Mouse (Mus musculus) CH12.LX (cell line): ENCODE measurements around the gene Maml2. TPM values are rescaled to one million over a fixed set of nuclear protein-coding genes. Genes with fewer than 3 reads are reported as not detected.

Experiments used
- DNase-seq: peaks from one replicate; pipeline ENCODE4 v3.0.0-alpha.2; 2013; ENCODE audit errors: extremely low read depth
- H3K27ac ChIP-seq: 2 replicates; pipeline ENCODE4 v1.5.1; 2012; ENCODE audit warnings: low read depth, mild to moderate bottlenecking, control low read depth, moderate library complexity; ENCODE audit not compliant: insufficient read depth
- H3K27me3 ChIP-seq: replicated peaks from 2 replicates; pipeline ENCODE3; 2012; ENCODE audit warnings: inconsistent platforms
- H3K36me3 ChIP-seq, 2 experiments: replicated peaks in 1 of 2; 2 replicates each; pipeline versions ENCODE3 to v1.6.1; 2012; ENCODE audit warnings: inconsistent platforms in 1 of 2, low read length in 1 of 2, mild to moderate bottlenecking in 1 of 2, mixed read lengths in 1 of 2, moderate library complexity in 1 of 2; ENCODE audit not compliant: control insufficient read depth in 1 of 2, insufficient read depth in 1 of 2
- H3K4me1 ChIP-seq, 2 experiments: 2 replicates each; pipeline ENCODE4 v1.6.1; 2012; ENCODE audit warnings: inconsistent platforms in 1 of 2, moderate library complexity in 1 of 2; ENCODE audit not compliant: insufficient read depth in 2 of 2, control insufficient read depth in 1 of 2
- H3K4me2 ChIP-seq: 2 replicates; pipeline ENCODE4 v1.6.1; 2012; ENCODE audit warnings: low read depth, mild to moderate bottlenecking, control low read depth; ENCODE audit not compliant: poor library complexity, insufficient read depth, severe bottlenecking
- H3K4me3 ChIP-seq, 3 experiments: fragments of 150-350 bp in 1 of 3; sonication (generic) in 1 of 3; replicated peaks in 1 of 3; 2 replicates each; pipeline versions ENCODE3 to v1.5.1; 2011 to 2012; ENCODE audit warnings: low read depth in 2 of 3, low read length in 2 of 3, mild to moderate bottlenecking in 2 of 3, moderate library complexity in 2 of 3, control low read depth in 1 of 3, improper control_type of control experiment in 1 of 3, inconsistent platforms in 1 of 3, mixed read lengths in 1 of 3; ENCODE audit not compliant: poor library complexity in 1 of 3
- H3K79me2 ChIP-seq: replicated peaks from 2 replicates; pipeline ENCODE4 v1.6.1; 2012; ENCODE audit warnings: mild to moderate bottlenecking, moderate library complexity; ENCODE audit not compliant: control insufficient read depth, poor library complexity, insufficient read depth, severe bottlenecking; ENCODE audit errors: extremely low read depth
- H3K9ac ChIP-seq: 2 replicates; pipeline ENCODE4 v1.6.1; 2012; ENCODE audit warnings: low read depth, mild to moderate bottlenecking, control low read depth, moderate library complexity; ENCODE audit not compliant: insufficient read depth
- H3K9me3 ChIP-seq: replicated peaks from 2 replicates; pipeline ENCODE3; 2012; ENCODE audit warnings: low read length, inconsistent platforms, mixed read lengths
- BHLHE40 ChIP-seq: IDR thresholded peaks from 2 replicates; pipeline ENCODE4 v1.6.1; 2011; ENCODE audit warnings: mild to moderate bottlenecking, low read depth, low read length, improper control_type of control experiment
- CHD2 ChIP-seq: IDR thresholded peaks from 2 replicates; pipeline ENCODE4 v1.6.1; 2011; ENCODE audit warnings: low read length, improper control_type of control experiment
- ELF1 ChIP-seq: IDR thresholded peaks from 2 replicates; pipeline ENCODE4 v1.6.1; 2014; ENCODE audit warnings: low read depth, mild to moderate bottlenecking, inconsistent platforms, low read length, improper control_type of control experiment
- EP300 ChIP-seq: IDR thresholded peaks from 2 replicates; pipeline ENCODE4 v1.6.1; 2011; ENCODE audit warnings: low read length, improper control_type of control experiment
- ETS1 ChIP-seq: conservative IDR thresholded peaks from 2 replicates; pipeline ENCODE4 v1.6.1; 2012; ENCODE audit warnings: low read depth, mild to moderate bottlenecking, inconsistent platforms, low read length, improper control_type of control experiment, moderate library complexity
- IRF4 ChIP-seq: IDR thresholded peaks from 2 replicates; pipeline ENCODE4 v1.6.1; 2014; ENCODE audit warnings: low read depth, mild to moderate bottlenecking, inconsistent platforms, low read length, improper control_type of control experiment
- JUN ChIP-seq: IDR thresholded peaks from 2 replicates; pipeline ENCODE4 v1.6.1; 2011; ENCODE audit warnings: low read depth, mild to moderate bottlenecking, low read length, improper control_type of control experiment, moderate library complexity; ENCODE audit not compliant: insufficient read depth
- JUND ChIP-seq: conservative IDR thresholded peaks from 2 replicates; pipeline ENCODE4 v1.6.1; 2011; ENCODE audit warnings: low read depth, low read length, improper control_type of control experiment
- MAFK ChIP-seq: IDR thresholded peaks from 2 replicates; pipeline ENCODE4 v1.6.1; 2011; ENCODE audit warnings: low read length, improper control_type of control experiment; ENCODE audit not compliant: insufficient replicate concordance
- MAZ ChIP-seq: IDR thresholded peaks from 2 replicates; pipeline ENCODE4 v1.6.1; 2012; ENCODE audit warnings: low read depth, mild to moderate bottlenecking, inconsistent platforms, low read length, improper control_type of control experiment, moderate library complexity
- MXI1 ChIP-seq: IDR thresholded peaks from 2 replicates; pipeline ENCODE4 v1.6.1; 2011; ENCODE audit warnings: mild to moderate bottlenecking, low read depth, low read length, improper control_type of control experiment
- MYC ChIP-seq: IDR thresholded peaks from 2 replicates; pipeline ENCODE4 v1.6.1; 2011; ENCODE audit warnings: low read depth, mild to moderate bottlenecking, improper control_type of control experiment, low read length
- POLR2AphosphoS2 ChIP-seq: IDR thresholded peaks from 2 replicates; pipeline ENCODE4 v1.6.1; 2011; ENCODE audit warnings: low read depth, low read length, improper control_type of control experiment
- RCOR1 ChIP-seq: conservative IDR thresholded peaks from 2 replicates; pipeline ENCODE4 v1.6.1; 2012; ENCODE audit warnings: low read depth, mild to moderate bottlenecking, inconsistent platforms, low read length, improper control_type of control experiment
- TBP ChIP-seq: conservative IDR thresholded peaks from 2 replicates; pipeline ENCODE4 v1.6.1; 2011; ENCODE audit warnings: low read depth, low read length, improper control_type of control experiment
- TCF12 ChIP-seq: IDR thresholded peaks from 2 replicates; pipeline ENCODE4 v1.6.1; 2014; ENCODE audit warnings: low read depth, mild to moderate bottlenecking, inconsistent platforms, low read length, improper control_type of control experiment
- USF1 ChIP-seq: IDR thresholded peaks from 2 replicates; pipeline ENCODE4 v1.6.1; 2014; ENCODE audit warnings: low read depth, mild to moderate bottlenecking, inconsistent platforms, low read length, improper control_type of control experiment
- USF2 ChIP-seq: conservative IDR thresholded peaks from 2 replicates; pipeline ENCODE4 v1.6.1; 2011; ENCODE audit warnings: low read depth, low read length, improper control_type of control experiment
- ZC3H11A ChIP-seq: IDR thresholded peaks from 2 replicates; pipeline ENCODE4 v1.6.1; 2012; ENCODE audit warnings: low read depth, mild to moderate bottlenecking, inconsistent platforms, low read length, improper control_type of control experiment
- ZKSCAN1 ChIP-seq: IDR thresholded peaks from 2 replicates; pipeline ENCODE4 v1.6.1; 2012; ENCODE audit warnings: low read depth, inconsistent platforms, low read length, improper control_type of control experiment, borderline replicate concordance
- ZMIZ1 ChIP-seq: IDR thresholded peaks from 2 replicates; pipeline ENCODE4 v1.6.1; 2012; ENCODE audit warnings: low read depth, mild to moderate bottlenecking, inconsistent platforms, low read length, improper control_type of control experiment
- ZNF384 ChIP-seq: IDR thresholded peaks from 2 replicates; pipeline ENCODE4 v1.6.1; 2012; ENCODE audit warnings: low read depth, low read length, improper control_type of control experiment, inconsistent platforms
- dilution Hi-C: fragments of 300-500 bp; cut with MboI; formaldehyde crosslinking; loops from 2 replicates; pipeline ENCODE4 v1.14.3; 2020; ENCODE audit warnings: low sequenced_read_pairs; ENCODE audit not compliant: extremely low pct_unique_long_range_greater_than_20kb, extremely low pct_ligation_motif_present
- in situ Hi-C: fragments of 300-500 bp; cut with MboI; formaldehyde crosslinking; loops from 3 replicates; pipeline ENCODE4 v1.14.3; 2019; ENCODE audit warnings: low sequenced_read_pairs, low pct_ligation_motif_present, low pct_unique_long_range_greater_than_20kb, mixed read lengths
- polyA plus RNA-seq: library from polyadenylated mRNA; unstranded; fragments of >175 nt; gene quantifications from 2 replicates; pipeline ENCODE4 v1.2.1, GENCODE M21; 2012; ENCODE audit warnings: low read depth; ENCODE audit not compliant: insufficient read length
- total RNA-seq, 2 experiments: library from RNA; depleted of rRNA; stranded (reverse); fragments of 300-350 nt in 1 of 2; fragments of >200 nt in 1 of 2; gene quantifications; 2 replicates each; pipeline ENCODE4 v1.2.3; 2012 to 2014

The Maml2 gene
- total and polyA plus RNA-seq, 3 experiments = 5.9 to 9.1 (median 5.9) TPM

DNA sequence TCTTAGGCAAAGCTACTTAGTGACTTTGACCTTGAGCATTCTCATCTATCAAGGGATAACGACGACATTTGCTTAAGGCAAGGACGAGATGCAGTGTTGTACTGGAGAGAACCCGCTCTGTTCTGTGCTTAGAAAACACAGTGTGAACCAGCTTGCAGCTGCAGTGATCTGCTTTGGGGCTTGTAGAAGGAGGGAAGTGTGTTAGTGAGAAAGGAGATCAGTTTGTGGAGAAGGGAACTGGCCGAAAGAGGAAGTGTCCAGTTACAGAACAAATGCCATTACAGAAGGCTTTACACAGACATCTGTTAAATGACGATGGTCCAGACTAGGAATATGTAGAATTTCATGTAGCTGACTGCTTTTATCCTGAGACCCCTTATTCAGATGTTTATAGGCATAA, 243.0 kb downstream of the Maml2 start:
- Histone ChIP-seq H3K27me3 (no peaks in the 10 kb centered on the region), H3K79me2 (no peaks in the 10 kb centered on the region; the same call in 1 of the 2 replicates), H3K4me3 (no peak overlapping the region), H3K9me3 (no peaks in the 10 kb centered on the region), H3K9ac (no peak overlapping the region), H3K4me2 (peak overlapping the region; percentile 63; the same call in 1 of the 2 replicates), H3K27ac (peak overlapping the region; percentile 19; the same call in 1 of the 2 replicates), H3K4me1 (peaks cover 18 to 56% of the 10 kb centered on the region in 2 experiments), H3K36me3 (peaks cover 0 to 4% of the 10 kb centered on the region in 2 experiments)
- TF ChIP-seq IRF4 (peak; percentile 33; the same call in 1 of the 2 replicates), ELF1 (peak; percentile 33; the same call in 1 of the 2 replicates), TCF12 (peak; percentile 29; the same call in 1 of the 2 replicates), CHD2 (no peak), ZNF384 (no peak), EP300 (peak; percentile 81), ETS1 (no peak), RCOR1 (no peak), JUN (no peak)
- in situ Hi-C loops (no loop called here), dilution Hi-C loops (no loop called here)
- DNase-seq = peak; percentile 48

DNA sequence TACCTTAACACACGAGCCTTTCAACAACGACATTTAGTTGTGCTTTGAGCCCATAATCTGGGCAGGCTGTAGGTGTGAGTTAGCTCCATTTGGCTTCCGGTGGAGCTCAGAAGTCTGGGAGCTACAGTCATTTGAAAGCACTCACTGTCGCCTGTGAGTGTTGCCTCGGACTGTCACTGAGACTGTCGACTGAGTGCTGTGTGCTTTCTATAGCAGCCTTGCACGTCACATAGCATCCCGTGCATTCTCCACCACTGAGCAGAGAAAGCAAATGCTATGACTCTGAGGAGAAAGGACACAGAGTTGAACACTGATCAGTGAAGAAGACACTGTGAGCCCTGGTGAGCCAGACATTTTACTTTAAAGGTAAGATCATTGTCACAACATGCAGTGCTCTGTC, 245.4 kb downstream of the Maml2 start:
- peaks cover 10 to 38% of the 10 kb centered on the region in 2 experiments for H3K4me1 ChIP-seq
- H3K79me2 ChIP-seq = no peaks in the 10 kb centered on the region; the same call in 1 of the 2 replicates
- no peak overlapping the region for H3K27ac ChIP-seq
- no peaks in the 10 kb centered on the region for H3K27me3 ChIP-seq
- no peak overlapping the region for H3K4me2 ChIP-seq
- in situ Hi-C loops (no loop called here), dilution Hi-C loops (no loop called here)
- peaks cover 0 to 10% of the 10 kb centered on the region in 2 experiments for H3K36me3 ChIP-seq
- DNase-seq = no peak
- H3K9ac ChIP-seq = no peak overlapping the region
- no peak overlapping the region for H3K4me3 ChIP-seq
- TF ChIP-seq JUN (no peak), USF1 (no peak), RCOR1 (no peak), MXI1 (no peak), EP300 (no peak), USF2 (no peak)
- H3K9me3 ChIP-seq = no peaks in the 10 kb centered on the region

DNA sequence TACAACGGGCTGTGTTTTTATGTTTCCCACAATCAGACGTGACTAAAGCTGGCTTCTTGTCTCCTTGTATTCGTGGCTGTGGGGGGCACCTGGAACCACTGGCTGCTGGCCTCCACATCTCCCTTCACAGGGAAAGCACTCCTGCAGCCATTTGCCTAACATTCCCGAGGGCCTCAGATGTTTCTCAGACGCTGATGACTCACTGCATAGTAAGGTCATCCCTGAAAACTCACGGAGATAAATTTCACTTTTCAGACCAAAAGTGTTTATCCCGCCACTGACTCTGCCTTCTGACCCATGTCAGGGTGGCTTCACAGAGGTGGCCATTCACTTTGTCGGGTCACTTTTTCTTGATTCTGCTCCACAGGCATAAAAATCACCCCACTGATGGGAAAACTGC, 246.4 kb downstream of the Maml2 start:
- no peak overlapping the region for H3K27ac ChIP-seq
- no peak overlapping the region for H3K4me2 ChIP-seq
- in situ Hi-C loops = no loop called here
- H3K9me3 ChIP-seq = no peaks in the 10 kb centered on the region
- peaks cover 10 to 30% of the 10 kb centered on the region in 2 experiments for H3K4me1 ChIP-seq
- H3K27me3 ChIP-seq = no peaks in the 10 kb centered on the region
- H3K36me3 ChIP-seq = peaks cover 0 to 10% of the 10 kb centered on the region in 2 experiments
- dilution Hi-C loops = no loop called here
- no peaks in the 10 kb centered on the region; the same call in 1 of the 2 replicates for H3K79me2 ChIP-seq
- DNase-seq = no peak
- TF ChIP-seq MAFK (no peak), CHD2 (no peak), ZKSCAN1 (no peak), TBP (no peak), BHLHE40 (no peak), ELF1 (no peak), ZC3H11A (no peak), USF1 (no peak), ZMIZ1 (no peak), MAZ (no peak), POLR2AphosphoS2 (no peak), MYC (no peak), EP300 (no peak), RCOR1 (no peak), JUND (no peak)
- no peak overlapping the region for H3K9ac ChIP-seq
- H3K4me3 ChIP-seq = no peak overlapping the region
